Mouse (Mus musculus) heart, embryonic 12.5 days (tissue): ENCODE results near the gene Pgpep1l. TPM values are rescaled to one million over a fixed set of nuclear protein-coding genes. Genes with fewer than 3 reads are reported as not detected.

ENCODE experiments used
- ATAC-seq: fragments of 200-750 bp; cut with Nextera tagmentation; 2 replicates; pipeline ENCODE4 v1.8.0; 2017; ENCODE audit warnings: moderate TSS enrichment, moderate library complexity; ENCODE audit not compliant: insufficient number of reproducible peaks, low FRiP score
- H3K27ac ChIP-seq: fragments of 300-500 bp; sonication (generic); 2 replicates; pipeline ENCODE4 v1.5.1; 2016; ENCODE audit warnings: mild to moderate bottlenecking, moderate library complexity; ENCODE audit not compliant: poor library complexity, severe bottlenecking
- H3K27me3 ChIP-seq: fragments of 300-500 bp; sonication (generic); replicated peaks from 2 replicates; pipeline ENCODE4 v1.6.1; 2016; ENCODE audit warnings: mild to moderate bottlenecking, moderate library complexity
- H3K36me3 ChIP-seq: fragments of 300-500 bp; sonication (generic); 2 replicates; pipeline ENCODE4 v1.6.1; 2016; ENCODE audit warnings: mild to moderate bottlenecking, moderate library complexity
- H3K4me1 ChIP-seq: fragments of 300-500 bp; sonication (generic); replicated peaks from 2 replicates; pipeline ENCODE4 v1.6.1; 2016; ENCODE audit warnings: mild to moderate bottlenecking
- H3K4me2 ChIP-seq: fragments of 300-500 bp; sonication (generic); 2 replicates; pipeline ENCODE4 v1.6.1; 2016; ENCODE audit warnings: mild to moderate bottlenecking, moderate library complexity
- H3K4me3 ChIP-seq: fragments of 300-500 bp; sonication (generic); 2 replicates; pipeline ENCODE4 v1.5.1; 2016; ENCODE audit warnings: mild to moderate bottlenecking
- H3K9ac ChIP-seq: fragments of 300-500 bp; sonication (generic); 2 replicates; pipeline ENCODE4 v1.6.1; 2016; ENCODE audit warnings: mild to moderate bottlenecking, moderate library complexity
- H3K9me3 ChIP-seq: fragments of 300-500 bp; sonication (generic); replicated peaks from 2 replicates; pipeline ENCODE4 v1.6.1; 2016; ENCODE audit warnings: mild to moderate bottlenecking, moderate library complexity
- WGBS: fragments of 180-500 bp; shearing (Covaris S2); methylation state at CpG from one replicate; pipeline ENCODE4 v1.1.7; 2016; 5-methylcytosine and 5-hydroxymethylcytosine counted together
- polyA plus RNA-seq: library from polyadenylated mRNA; unstranded; fragments of >200 nt; fragmentation: Nextera tagmentation; extraction: Ambion mirVana; gene quantifications from 2 replicates; pipeline ENCODE4 v1.2.1, GENCODE M21; 2016

The Pgpep1l gene
- polyA plus RNA-seq, 1 experiment from 2014 or later, result not detected

DNA sequence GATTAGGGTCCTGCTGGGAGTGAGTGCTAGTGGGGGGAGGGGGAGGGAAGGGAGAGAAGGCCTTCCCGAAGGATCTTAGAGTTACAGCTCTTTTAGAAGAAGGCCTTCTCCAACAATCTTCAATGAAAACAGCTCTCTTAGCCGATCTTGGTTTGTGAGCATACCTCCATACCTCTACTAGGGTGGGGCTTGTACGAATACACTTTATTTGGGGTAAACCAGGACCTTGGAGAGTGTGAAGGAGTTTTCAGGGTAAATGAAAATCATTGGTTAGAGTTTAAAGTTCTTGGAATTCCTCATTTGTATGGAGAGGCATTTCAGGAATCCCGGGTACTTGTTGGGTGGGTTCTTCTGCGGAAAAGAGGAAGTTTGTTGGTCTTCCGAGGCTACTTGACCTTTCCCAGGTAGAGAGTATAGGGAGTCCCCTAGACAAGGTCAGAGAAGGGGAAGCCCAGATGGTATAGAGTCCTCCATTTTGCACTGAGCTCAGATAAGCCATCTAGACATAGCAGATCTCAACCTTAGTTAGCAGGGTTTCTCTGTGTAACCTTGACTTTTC, 4.4 kb downstream of the Pgpep1l start:
- Histone ChIP-seq H3K27ac (no peak overlapping the region), H3K9me3 (no peaks in the 10 kb centered on the region), H3K4me1 (peaks cover 38% of the 10 kb centered on the region), H3K27me3 (no peaks in the 10 kb centered on the region; the same call in 1 of the 2 replicates), H3K9ac (no peak overlapping the region), H3K36me3 (no peaks in the 10 kb centered on the region), H3K4me3 (no peak overlapping the region), H3K4me2 (no peak overlapping the region)
- 51% methylated on average over 6 of the region's 6 CpGs for WGBS
- ATAC-seq, result no peak

DNA sequence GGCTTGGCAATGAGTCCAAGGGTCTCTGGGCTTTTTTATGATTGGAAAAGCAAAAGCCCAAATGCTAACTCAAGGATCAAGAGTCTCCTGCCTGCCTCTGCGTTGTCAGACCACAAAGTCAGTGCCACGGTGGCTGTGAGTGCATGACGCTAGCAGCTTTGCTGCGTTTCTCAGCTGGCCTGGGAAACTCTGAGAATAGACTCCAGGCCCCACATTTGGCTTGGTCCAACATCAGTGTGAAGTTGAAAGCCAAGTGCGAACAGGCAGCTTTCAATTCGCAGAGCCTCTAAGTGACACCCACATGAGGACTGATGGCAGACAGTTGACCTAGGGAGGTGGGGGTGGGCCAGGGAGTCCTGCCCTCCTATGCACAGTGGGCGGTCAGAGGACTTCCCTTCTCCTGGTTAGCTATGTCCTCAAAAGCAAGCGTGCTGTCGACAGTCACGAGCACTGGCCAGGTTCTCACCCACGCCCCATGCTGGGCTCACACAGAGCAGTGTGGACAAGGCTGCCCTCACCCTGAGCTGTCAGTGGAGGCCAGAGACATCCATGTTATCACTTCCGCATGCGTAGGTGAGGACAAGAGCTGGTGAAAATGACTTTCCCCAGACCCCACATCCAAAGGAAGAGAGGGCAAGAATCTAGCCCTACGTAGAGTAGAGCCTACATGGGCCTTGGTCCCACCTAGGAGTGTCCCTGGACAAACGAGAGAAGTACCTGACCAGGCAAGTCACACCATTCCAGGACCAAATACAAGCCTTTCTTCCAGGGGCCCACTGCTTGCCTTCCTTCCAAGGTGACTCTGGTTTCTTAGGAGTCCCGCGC, 5.5 kb downstream of the Pgpep1l start:
- Histone ChIP-seq H3K27ac (peak overlapping the region; percentile 53), H3K4me1 (peaks cover 28% of the 10 kb centered on the region), H3K4me3 (no peak overlapping the region), H3K9me3 (no peaks in the 10 kb centered on the region), H3K36me3 (no peaks in the 10 kb centered on the region), H3K9ac (no peak overlapping the region), H3K4me2 (peak overlapping the region; percentile 20), H3K27me3 (no peaks in the 10 kb centered on the region)
- ATAC-seq, result peak; percentile 80
- 34% methylated on average over 17 of the region's 17 CpGs for WGBS

DNA sequence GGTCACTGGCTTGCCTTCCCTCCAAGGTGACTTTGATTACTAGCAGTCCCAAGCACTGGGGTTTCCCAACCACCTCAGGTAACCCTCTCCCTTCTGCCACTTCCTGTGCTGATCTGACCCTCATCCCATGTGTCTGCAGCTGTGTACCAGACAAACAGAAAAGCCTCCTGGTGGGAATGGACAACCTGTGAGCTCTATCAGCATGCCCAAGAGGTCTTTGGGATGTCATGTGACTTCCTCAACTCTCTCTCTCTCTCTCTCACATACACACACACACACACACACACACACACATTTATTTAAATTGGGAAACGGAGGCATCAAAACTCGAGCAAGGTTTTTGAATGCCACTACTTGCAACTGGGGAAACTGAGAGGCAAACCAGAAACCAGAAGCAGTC, 6.3 kb downstream of the Pgpep1l start:
- no peak for ATAC-seq
- Histone ChIP-seq H3K4me1 (peaks cover 25% of the 10 kb centered on the region), H3K9ac (no peak overlapping the region), H3K4me3 (no peak overlapping the region), H3K27me3 (no peaks in the 10 kb centered on the region; the same call in 1 of the 2 replicates), H3K27ac (peak overlapping the region; percentile 53), H3K36me3 (no peaks in the 10 kb centered on the region), H3K9me3 (no peaks in the 10 kb centered on the region), H3K4me2 (peak overlapping the region; percentile 20; the same call in 1 of the 2 replicates)
- WGBS, result 54% methylated on average over 2 of the region's 2 CpGs

DNA sequence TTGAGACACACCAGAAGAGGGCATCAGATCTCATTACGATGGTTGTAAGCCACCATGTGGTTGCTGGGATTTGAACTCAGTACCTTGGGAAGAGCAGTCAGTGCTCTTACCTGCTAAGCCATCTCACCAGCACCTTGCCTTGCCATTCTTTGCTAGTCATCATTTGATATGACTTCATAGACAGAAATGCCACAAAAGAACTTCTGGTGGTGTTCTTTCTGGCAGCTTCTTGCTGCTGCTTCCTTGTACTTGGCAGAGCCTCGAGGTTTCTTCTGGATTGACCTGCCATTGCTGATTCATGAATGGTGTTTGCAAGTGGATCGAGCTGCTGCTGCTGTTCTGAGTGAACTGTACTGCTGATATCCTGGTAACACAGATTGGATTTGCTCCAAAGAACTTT, 13.1 kb downstream of the Pgpep1l start:
- no peaks in the 10 kb centered on the region; the same call in 1 of the 2 replicates for H3K27me3 ChIP-seq
- WGBS, result 87% methylated on average over 3 of the region's 3 CpGs
- no peaks in the 10 kb centered on the region for H3K4me1 ChIP-seq
- H3K36me3 ChIP-seq, result no peaks in the 10 kb centered on the region
- no peak overlapping the region for H3K27ac ChIP-seq
- H3K9ac ChIP-seq, result no peak overlapping the region
- H3K4me2 ChIP-seq, result no peak overlapping the region
- peaks cover 8% of the 10 kb centered on the region; the same call in 1 of the 2 replicates for H3K9me3 ChIP-seq
- H3K4me3 ChIP-seq, result no peak overlapping the region
- no peak for ATAC-seq

DNA sequence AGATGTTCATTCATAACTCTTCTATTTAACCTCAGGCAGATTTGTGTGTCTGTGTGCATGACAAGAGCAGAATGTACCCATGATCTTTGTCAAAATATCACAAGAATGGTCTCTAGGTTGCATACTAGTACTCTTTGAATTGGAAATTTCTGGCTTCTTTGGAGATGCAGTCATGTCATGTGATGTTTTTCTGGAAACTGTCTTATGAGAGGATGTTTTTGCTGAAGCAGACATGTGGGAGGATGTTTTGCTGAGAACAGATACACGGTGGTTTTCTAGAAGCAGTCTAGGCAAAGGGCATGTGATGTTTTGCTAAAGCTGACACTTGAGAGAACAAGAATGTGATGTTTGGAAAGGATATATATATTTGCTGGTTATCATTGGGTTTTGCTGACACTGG, 13.6 kb downstream of the Pgpep1l start:
- no peaks in the 10 kb centered on the region for H3K36me3 ChIP-seq
- ATAC-seq, result no peak
- H3K9me3 ChIP-seq, result peaks cover 8% of the 10 kb centered on the region; the same call in 1 of the 2 replicates
- H3K4me3 ChIP-seq, result no peak overlapping the region
- no peaks in the 10 kb centered on the region; the same call in 1 of the 2 replicates for H3K27me3 ChIP-seq
- H3K9ac ChIP-seq, result no peak overlapping the region
- WGBS, result 52% methylated on average over 1 of the region's 1 CpGs
- no peaks in the 10 kb centered on the region for H3K4me1 ChIP-seq
- H3K4me2 ChIP-seq, result no peak overlapping the region
- no peak overlapping the region for H3K27ac ChIP-seq

DNA sequence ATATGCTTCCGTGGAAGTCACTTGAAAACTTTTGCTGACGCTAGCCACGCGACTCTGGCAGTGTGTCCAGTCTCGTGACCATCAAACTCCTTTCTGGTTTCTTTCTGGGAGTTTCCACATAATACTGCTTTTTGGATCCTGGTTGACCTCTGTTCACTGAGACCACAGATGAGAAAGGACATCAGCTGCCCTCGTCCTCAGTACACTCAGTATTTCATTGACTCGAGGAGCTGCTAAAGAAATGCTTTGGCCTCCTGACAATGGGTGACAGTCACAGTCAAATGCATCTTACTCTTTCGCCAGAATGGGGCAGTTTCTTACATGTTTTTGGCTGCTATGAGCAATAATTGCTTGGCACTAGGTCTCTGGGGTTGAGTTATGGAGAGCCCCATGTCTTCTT, 17.8 kb downstream of the Pgpep1l start:
- Histone ChIP-seq H3K9me3 (peaks cover 8% of the 10 kb centered on the region; the same call in 1 of the 2 replicates), H3K27ac (no peak overlapping the region), H3K4me1 (no peaks in the 10 kb centered on the region), H3K4me2 (no peak overlapping the region), H3K36me3 (no peaks in the 10 kb centered on the region), H3K9ac (no peak overlapping the region), H3K4me3 (no peak overlapping the region), H3K27me3 (no peaks in the 10 kb centered on the region)
- ATAC-seq, result no peak
- 81% methylated on average over 8 of the region's 8 CpGs for WGBS

DNA sequence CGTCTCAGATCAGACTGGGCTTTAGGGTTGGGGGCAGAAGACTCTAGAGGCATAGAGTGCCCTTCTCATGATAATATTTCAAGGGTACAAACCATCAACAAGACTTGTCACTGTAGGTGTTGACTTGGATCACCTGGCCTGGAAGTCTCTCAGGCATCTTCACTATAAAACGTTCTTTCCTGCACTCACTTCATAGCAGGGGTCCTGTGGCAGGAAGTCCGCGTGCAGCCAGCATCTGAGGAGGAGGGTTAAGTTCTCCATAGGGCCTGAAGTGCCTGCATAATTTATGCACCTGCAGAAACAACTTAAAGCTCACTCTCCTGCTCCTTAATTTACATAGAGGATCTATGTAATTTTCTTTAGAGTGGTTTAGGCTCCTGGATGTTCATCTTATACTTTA, 18.4 kb downstream of the Pgpep1l start:
- no peak for ATAC-seq
- 42% methylated on average over 4 of the region's 4 CpGs for WGBS
- H3K27me3 ChIP-seq, result no peaks in the 10 kb centered on the region
- peaks cover 4% of the 10 kb centered on the region; the same call in 1 of the 2 replicates for H3K9me3 ChIP-seq
- H3K4me1 ChIP-seq, result no peaks in the 10 kb centered on the region
- H3K9ac ChIP-seq, result no peak overlapping the region
- no peak overlapping the region for H3K4me3 ChIP-seq
- H3K27ac ChIP-seq, result no peak overlapping the region
- H3K36me3 ChIP-seq, result no peaks in the 10 kb centered on the region
- H3K4me2 ChIP-seq, result no peak overlapping the region

DNA sequence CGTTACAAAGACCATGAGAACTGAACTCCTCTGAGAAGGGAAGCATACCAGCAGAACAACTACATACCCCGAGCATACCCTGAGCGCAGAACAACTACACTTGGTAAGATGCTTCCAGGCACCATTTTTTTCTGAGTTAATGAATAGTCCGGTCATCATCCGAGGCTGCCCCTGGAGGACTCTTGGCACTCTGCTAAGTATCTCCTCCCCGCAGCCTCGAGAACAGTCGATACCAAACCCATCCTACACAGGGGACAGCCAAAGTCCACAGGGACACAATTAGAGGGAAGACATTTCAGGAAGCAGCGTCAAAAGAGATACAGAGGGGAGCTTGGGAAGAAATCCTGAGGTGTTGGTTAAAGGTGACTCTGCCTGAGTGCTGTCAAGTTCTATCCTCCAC, 22.8 kb downstream of the Pgpep1l start:
- WGBS, result 79% methylated on average over 9 of the region's 9 CpGs
- Histone ChIP-seq H3K9ac (no peak overlapping the region), H3K9me3 (no peaks in the 10 kb centered on the region), H3K27me3 (0 out of 2 replicates have a peak, but pooled peaks cover 6% of the 10 kb centered on the region), H3K4me2 (no peak overlapping the region), H3K36me3 (no peaks in the 10 kb centered on the region), H3K4me3 (no peak overlapping the region), H3K4me1 (no peaks in the 10 kb centered on the region; the same call in 1 of the 2 replicates), H3K27ac (no peak overlapping the region)
- no peak for ATAC-seq

DNA sequence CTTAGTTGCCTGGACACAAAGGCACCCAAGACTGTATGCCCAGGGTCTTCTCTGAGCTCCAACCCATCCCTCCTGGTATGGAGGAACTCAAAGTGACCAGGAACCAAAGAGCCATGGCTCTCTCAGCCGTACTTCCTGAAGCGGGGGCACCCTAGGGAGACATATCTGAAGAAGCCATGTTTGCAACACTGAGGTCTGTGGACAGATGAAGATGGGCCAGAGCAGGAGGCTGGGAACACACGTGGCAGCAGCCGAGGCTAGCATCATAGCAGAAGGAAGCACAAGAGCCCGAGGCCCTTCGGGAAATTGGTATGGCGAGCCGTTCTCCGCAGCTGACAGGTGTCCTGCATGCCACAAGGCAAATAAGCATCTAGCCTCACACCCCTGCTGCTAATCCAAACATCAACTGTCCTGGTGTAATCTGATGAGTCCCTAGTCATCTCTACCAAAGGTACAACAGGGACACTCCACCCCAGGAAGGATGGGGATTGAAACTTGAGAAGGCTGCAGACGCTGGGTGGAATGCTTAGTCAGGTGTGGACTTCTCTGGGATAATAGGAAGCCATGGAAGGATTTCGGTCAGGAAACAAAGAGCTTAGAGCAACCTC, 24.7 kb downstream of the Pgpep1l start:
- no peak for ATAC-seq
- WGBS, result 44% methylated on average over 11 of the region's 11 CpGs
- Histone ChIP-seq H3K36me3 (no peaks in the 10 kb centered on the region), H3K27me3 (0 out of 2 replicates have a peak, but pooled peaks cover 6% of the 10 kb centered on the region), H3K9me3 (no peaks in the 10 kb centered on the region), H3K4me2 (no peak overlapping the region), H3K9ac (no peak overlapping the region), H3K4me1 (no peaks in the 10 kb centered on the region; the same call in 1 of the 2 replicates), H3K4me3 (no peak overlapping the region), H3K27ac (no peak overlapping the region)

DNA sequence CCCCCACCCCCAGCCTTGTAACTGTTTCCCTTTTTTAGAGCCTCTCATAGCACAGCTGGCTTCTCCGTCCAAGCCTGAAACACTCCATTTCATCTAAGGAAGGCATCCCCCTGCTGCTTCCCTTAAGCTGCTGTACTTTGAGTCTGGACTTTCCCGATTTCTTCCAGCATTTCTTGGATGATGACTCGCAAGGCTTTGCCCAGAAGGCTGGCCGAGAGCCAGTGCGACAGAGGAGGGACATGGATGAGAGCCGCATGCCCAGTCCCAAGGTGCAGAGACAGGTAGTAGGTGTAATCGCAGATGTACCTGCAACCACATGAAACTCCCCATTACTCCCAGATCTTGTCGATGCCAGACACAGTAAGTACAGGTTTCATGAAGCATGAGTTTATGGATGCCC, 27.2 kb downstream of the Pgpep1l start:
- H3K4me1 ChIP-seq, result peaks cover 14% of the 10 kb centered on the region
- H3K9ac ChIP-seq, result no peak overlapping the region
- no peaks in the 10 kb centered on the region for H3K9me3 ChIP-seq
- no peak overlapping the region for H3K27ac ChIP-seq
- WGBS, result 86% methylated on average over 8 of the region's 8 CpGs
- H3K36me3 ChIP-seq, result no peaks in the 10 kb centered on the region
- no peak overlapping the region for H3K4me3 ChIP-seq
- no peak overlapping the region for H3K4me2 ChIP-seq
- H3K27me3 ChIP-seq, result 0 out of 2 replicates have a peak, but pooled peaks cover 6% of the 10 kb centered on the region
- ATAC-seq, result no peak

DNA sequence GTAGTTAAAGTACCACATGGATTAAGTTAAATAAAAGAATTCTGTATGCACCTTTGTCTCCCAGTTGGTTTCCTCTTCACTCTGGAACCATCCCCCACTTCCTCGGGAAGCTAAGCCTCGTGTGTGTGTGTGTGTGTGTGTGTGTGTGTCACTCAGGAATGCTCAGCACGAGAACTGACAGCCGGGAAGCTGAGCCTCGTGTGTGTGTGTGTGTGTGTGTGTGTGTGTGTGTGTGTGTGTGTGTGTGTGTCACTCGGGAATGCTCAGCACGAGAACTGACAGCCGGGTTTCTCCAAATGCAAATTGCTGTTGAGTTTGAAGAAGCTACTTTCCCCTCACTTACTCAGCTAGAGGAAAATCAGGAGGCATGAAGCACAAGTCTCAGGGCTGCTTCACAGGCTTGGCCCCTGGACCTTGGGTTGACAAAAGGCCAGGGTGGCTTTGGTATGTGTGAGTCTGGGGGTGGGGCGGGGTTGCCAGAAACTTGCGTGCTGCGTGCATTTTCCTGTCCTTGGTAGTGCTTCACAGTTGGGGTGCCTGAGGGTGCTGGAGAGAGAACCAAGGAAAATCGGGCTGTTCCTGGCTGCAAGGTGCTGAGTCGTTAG, 30.3 kb downstream of the Pgpep1l start:
- Histone ChIP-seq H3K27ac (no peak overlapping the region), H3K36me3 (peaks cover 24% of the 10 kb centered on the region), H3K9me3 (no peaks in the 10 kb centered on the region), H3K4me1 (peaks cover 20% of the 10 kb centered on the region), H3K9ac (no peak overlapping the region), H3K4me2 (peak overlapping the region; percentile 22), H3K4me3 (no peak overlapping the region), H3K27me3 (no peaks in the 10 kb centered on the region)
- ATAC-seq, result peak; percentile 74; the same call in 1 of the 2 replicates
- 21% methylated on average over 12 of the region's 13 CpGs for WGBS
